Mouse (Mus musculus) left cerebral cortex, postnatal 4 days (tissue): ENCODE results near the gene Lrig1. TPM values are rescaled to one million over a fixed set of nuclear protein-coding genes. Genes with fewer than 3 reads are reported as not detected.

ENCODE experiments used
- DNase-seq: peaks from one replicate; pipeline ENCODE4 v3.0.0-alpha.2; 2022
- intact Hi-C: fragments of 180-260 bp; cut with DNase I; formaldehyde crosslinking; loops from one replicate; pipeline ENCODE4 v1.15.1; 2025
- total RNA-seq, 2 experiments: library from RNA; stranded (reverse); gene quantifications; 2 replicates each; pipeline ENCODE4 v1.2.3; 2021

Gene Lrig1
- total RNA-seq, 2 experiments from 2014 or later: 28.3 to 32.8 TPM

DNA sequence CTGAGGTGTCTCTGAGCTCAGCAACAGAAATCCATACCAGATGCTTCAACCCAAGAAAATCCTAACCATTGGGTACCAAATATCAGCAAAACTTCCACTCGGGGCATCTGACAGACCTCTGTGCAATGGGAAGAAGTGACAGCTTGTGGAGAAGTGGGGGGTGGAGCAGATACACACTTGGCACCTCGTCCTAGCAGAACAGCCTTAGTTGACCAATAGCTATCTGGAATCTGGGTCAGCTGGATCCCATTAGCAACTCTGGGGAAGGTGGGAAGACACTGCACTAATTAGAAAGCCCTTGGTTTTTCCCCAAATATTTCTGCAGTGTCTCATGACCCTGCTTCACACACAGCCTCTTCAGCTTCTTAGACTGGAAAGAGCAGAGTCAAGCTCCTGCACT, 73.2 kb downstream of the Lrig1 start:
- intact Hi-C loops: loop anchor here (5.0 kb wide), 1 partner anchor 335 kb away; no protein-coding TSS in a partner anchor

DNA sequence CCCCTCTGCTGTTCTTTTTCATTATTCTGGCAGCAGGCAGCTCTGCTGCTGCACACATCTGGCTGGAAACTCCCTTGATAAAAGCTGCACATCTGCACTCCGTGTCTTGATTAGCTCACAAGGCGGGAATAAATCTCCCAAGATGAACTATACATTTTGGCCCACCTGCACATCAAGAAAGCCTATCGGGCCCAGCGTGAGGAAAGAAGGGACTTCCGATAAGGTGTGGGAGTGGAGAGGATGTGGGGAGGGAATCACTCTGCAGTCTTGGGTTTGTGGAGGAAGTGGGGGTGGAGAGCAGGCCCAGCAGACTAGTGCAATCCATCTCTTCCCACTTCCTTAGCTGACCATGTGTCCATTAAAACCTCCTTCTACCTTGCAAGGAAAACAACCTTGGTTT, 74.1 kb downstream of the Lrig1 start:
- no peak for DNase-seq
- intact Hi-C loops: loop anchor here (5.0 kb wide), 1 partner anchor 336 kb away; no protein-coding TSS in a partner anchor

More for the DNA sequence above, 73.2 kb downstream of the Lrig1 start:
- no peak for DNase-seq

DNA sequence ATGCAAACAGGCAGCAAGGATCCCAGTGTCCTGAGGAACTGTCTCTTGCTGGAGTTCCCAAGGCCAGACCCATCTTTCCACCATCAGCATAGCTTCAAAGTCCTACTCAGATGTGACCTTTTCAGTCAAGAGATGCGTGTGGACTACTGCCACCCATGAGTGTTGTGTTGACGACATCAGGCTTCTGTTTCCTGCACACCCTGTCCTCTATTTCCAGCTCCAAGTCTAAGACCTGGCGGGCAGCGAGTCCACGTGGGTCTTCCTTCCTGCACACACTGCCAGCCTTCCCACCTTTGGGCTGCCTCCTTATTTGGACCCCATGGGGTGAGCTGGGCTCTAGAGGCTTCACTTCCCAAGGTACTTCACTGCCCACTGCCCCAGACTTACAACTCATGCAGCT, 75.4 kb downstream of the Lrig1 start:
- no peak for DNase-seq
- intact Hi-C loops: loop anchor here (5.0 kb wide), 1 partner anchor 73 kb away; no protein-coding TSS in a partner anchor

DNA sequence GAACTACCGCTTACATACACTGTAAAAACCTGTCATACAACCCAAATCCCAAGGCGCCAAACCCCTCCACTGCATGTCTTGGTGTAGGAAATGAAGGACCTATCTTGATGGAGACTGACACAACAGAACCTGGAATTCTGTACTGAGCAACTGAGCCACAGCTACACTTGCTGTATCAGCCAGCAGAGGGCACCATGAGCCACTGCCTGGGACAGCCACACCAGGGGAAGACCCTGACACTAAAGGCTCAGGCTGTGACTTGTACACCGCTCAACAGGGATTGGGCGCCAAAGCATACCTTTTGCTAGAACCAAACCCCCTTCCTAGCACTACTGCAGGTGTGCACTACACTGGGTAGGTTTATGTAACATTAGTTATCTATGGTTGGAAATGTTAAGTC, 77.0 kb downstream of the Lrig1 start:
- DNase-seq: peak; percentile 76
- intact Hi-C loops: loop anchor here (5.0 kb wide), 1 partner anchor 74 kb away; no protein-coding TSS in a partner anchor

DNA sequence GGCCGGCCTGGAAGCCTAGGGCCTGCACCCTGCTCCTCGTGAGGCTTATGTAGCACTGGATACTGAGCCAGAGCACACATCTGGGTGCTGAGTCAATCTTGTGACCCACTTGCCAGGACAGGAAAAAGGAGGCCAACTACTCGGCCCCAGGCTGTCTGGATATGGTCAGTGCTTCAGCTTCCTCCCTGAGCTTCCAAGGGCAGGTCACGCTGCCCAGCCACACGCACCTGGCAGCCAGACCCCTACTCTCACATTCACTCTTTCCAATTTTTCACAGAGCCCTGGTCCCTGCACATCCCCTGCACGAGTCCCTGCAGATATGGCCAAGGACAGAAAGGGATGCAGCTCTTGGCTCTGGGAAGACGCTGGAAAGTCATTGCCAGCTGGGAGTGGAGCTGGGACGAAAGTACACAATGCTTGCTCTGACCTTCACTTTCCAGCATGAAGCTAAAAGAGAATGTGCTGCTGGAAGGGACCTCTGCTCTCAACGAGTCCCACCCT, 79.1 kb downstream of the Lrig1 start:
- DNase-seq: no peak
- intact Hi-C loops: loop anchor here (5.0 kb wide), 1 partner anchor 76 kb away; no protein-coding TSS in a partner anchor

DNA sequence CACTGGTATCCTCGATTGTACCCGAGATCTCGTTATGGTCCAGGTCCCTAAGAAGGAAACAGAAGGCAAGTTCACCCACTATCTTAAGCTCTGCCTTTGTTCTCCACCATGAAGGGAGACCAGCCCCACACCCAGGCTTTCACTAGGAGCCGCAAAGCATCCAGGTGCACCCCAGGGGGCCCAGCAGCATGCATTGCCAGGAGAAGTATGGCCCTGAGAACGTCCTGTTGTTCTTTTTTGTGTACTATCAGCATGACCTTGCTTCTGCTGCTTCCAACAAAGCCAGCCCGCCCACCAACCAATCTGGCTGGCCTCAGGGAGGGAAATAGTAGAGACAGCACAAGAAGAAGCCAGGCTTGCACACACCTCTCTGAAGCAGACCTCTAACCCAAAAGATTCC, 79.7 kb downstream of the Lrig1 start:
- intact Hi-C loops: loop anchor here (5.0 kb wide), 1 partner anchor 77 kb away; no protein-coding TSS in a partner anchor
- DNase-seq: no peak

DNA sequence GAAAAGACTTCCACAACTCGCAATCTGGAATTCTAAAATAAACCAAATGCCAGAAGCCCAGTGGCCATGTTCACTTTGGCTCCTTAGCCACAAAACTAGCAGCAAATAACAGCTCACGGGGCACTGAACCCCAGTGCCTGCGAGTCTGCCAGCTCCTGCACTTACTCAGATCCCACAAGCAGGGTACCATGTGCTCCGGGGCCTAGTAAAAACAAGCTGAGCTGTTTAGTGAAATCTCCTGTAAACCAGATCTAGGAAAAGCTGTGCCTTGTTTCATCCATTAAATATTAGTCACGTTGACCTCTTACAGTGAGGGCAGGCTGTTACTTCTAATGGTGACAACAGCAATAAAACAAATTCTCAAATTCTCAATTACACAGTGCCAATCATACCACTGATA, 81.3 kb downstream of the Lrig1 start:
- no peak for DNase-seq
- intact Hi-C loops: no loop called here

DNA sequence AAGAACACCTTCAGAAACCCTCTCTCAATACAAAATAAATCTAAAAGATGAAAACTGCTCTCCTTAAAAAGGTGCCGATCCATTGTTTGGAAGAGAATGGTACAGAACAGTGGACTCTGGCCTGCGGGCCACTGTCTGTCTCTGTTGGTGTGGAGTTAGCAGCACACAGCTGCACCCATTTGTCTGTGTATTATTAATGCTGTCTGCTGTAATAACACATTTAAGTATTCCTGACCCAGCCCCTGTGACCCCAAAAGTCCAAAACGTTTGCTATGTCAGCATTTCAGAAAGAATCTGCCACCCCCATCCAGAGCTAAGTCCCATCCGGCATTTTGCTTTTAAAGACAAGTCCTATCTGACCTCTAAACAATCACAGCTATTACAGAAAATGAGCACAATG, 84.0 kb downstream of the Lrig1 start:
- intact Hi-C loops: no loop called here
- DNase-seq: no peak

DNA sequence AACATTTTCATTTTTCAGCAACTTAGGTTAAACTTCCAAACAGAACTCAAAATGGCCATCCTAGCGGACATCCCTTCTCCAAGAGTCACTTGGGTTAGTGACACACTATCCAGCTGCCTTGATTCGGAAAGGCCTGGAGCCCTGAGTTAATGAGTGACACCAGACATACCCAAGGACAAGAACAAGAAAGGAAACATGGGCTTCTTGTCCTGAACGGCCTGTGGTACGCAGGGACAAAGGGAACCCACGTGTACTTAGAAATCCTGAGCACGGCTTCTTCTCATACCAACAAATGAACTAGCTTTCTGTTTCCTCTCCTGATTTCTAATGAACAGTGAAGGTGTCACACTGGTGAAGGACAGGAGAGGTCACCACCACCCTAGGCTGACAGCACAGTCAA, 85.6 kb downstream of the Lrig1 start:
- intact Hi-C loops: no loop called here

DNA sequence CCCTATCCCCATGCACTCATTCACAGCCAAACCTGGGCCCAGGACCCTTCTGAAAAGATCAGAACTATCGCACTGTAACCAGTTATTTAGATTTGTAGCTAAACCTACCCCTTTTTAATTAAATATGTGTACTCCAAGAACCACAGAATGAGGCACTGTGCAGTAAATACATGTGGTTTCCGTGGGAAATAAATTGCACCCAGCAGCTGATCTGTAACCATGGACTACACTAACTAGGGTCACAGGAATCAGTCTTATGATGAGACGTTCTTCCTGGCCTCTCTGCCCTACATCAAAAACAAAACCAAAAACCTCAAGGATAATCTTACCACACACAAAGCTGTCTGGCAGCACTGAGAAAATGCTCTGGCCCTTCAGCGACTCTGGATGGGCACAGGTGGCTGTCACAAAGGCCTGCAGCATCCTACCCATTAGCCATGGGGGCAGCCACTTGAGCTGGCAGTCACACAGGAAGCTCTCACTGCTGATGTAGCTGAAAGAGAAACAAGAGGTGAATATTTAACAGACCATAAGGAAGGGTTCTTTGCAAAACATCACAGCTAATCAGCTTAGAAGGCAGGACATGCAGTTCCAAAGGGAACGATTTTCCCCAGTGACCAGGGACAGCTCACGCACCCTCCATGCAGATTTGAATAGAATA, 86.6 kb downstream of the Lrig1 start:
- intact Hi-C loops: no loop called here
- no peak for DNase-seq

More for the DNA sequence above, 85.6 kb downstream of the Lrig1 start:
- DNase-seq: no peak

DNA sequence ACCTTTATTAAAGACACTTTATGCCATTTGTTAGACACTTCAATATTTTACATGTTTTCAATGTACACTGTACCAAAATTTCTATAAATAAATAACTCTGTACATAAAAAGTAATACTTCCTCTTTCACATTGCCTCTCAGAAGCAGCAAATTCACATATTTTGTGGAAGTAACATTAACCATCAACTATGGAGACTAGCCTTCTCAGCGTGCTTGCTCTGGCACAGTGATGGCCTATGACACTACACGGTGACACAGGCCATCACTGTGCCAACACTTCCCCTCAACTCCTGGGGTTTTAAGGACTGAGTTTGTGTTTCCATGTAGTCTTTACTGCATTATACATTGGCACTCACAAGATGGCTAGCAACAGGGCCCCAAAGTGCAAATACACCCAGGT, 95.4 kb downstream of the Lrig1 start:
- intact Hi-C loops: no loop called here
- DNase-seq: no peak

DNA sequence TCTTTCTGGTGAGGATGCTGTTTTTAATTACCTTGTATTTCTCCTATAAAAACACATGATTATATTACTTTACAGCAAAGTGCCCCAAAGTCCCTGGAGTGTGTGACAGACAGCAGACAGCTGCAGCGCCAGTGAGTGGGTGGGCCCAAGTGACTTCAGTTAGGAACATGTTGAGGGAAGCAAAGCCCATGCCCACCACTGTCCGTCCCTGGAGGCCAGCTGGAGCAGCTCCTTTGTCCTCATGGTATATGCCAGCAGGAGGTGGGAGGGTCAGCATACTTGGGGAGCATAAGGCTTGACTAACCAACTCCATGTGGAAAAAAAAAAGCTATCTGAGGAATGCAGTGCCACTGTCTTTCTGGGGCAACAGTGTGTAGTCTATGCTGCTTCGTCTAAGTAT, 95.9 kb downstream of the Lrig1 start:
- intact Hi-C loops: no loop called here
- no peak for DNase-seq

DNA sequence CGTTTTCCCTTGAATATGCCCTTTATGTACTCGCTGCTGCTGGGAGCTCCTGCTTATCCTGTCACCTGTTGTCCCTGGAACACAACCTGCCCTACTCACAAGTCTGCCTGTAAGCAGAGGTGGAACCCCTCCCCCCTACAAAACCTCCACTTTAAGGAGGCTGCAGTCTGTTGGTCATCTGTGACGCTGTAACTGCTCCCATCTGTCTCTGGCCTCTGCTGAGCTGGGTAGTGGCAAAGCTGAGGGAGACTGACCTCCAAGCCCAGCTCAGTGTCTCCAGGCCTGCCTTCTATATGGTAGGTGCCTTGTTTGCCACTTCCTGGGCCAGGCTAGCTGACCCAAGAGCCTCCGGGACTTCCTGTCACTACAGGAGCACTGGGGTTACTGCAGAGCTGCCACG, 98.1 kb downstream of the Lrig1 start:
- no peak for DNase-seq
- intact Hi-C loops: no loop called here

DNA sequence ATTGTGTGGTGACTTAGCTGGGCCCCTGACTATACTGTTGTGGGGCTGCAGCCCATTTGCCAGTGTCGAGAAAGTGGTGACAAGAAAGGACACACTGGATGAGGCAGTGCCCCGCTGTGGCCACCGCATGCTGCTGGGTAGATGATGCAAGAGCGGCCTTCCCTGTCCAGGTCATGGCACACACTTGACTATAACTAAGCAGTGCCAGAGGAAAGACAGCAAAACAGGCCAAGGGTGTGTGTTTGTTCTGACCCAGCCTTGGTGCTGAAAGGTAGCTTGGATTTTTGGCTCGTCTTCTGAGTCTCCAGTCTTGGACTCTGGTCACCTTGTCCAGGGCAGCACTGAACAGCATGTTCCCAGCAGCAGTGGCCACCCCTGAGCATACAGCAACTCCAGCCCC, 98.9 kb downstream of the Lrig1 start:
- intact Hi-C loops: no loop called here
- DNase-seq: no peak

DNA sequence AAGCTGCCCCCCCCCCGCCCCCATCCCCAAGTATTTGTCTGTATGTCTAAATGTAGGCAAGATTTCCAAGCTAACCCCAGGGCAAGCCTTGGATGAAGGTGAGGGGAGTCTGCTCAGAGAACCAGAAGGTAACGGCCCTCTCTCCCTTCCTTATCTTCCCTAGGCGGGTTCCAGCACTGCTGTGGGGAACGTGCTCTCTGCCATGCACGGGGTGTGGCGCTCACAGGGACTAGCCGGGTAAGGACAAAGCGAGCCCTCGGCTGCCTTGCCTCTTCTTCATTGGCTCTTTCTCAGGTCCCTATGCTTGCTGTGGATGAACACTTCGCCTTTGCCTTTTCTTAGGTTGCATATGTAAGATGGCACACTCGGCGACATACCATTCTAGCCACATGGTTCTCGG, 100.9 kb downstream of the Lrig1 start:
- DNase-seq: no peak
- intact Hi-C loops: no loop called here

DNA sequence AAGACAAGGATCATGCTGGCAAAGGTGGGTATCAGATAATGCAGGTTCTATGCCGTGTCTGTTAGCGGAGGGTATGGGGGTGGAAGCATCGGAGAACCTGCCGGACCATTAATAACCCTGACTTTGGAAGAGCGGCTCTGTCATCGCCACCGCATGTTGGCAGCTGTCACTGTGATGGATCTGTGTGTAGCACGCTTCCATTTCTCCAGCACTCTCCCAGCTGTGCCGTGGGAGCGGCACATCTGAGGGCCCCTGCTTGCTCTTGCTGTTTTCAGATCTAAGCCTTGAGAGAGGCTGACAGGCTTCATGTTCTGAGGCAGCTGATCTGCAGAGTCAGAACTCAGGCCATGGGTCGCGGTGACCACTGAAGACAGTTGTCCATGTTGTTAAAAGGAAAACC, 101.5 kb downstream of the Lrig1 start:
- intact Hi-C loops: no loop called here
- DNase-seq: no peak

DNA sequence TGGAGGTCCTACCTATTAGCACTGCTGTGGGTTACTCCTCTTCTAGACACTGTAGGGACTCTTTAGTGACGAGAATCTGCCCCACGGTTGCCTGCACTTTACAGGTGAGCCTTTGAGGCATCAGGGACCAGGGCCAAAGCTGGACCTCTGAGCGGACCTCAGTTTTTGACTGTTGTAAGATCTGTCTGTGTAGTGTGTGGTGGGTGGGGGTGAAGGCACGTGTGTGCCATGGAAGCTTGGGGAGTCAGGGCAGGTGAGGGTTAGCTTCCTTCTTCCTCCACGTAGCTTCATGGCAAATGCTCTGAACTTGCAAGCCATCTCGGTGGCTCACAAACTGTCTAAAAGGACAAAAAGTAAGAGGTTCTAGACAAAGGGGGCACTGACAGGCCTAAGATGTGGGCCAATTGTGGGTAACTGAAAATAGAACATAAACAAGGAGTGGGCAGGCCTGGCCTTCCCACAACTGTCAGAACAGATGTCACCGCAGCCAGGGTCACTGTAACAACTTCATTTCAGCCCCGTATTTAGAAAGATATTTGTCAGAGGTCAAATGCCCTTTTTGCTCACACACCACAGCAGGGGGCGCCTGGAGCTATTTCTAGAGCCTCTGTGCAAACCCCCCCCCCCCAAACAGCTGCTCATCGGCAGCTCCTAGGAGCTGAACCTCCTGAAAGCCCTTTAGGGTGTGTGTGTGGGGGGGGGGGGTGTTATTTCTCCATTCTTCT, 103.0 kb downstream of the Lrig1 start:
- peak; percentile 41 for DNase-seq
- intact Hi-C loops: no loop called here

DNA sequence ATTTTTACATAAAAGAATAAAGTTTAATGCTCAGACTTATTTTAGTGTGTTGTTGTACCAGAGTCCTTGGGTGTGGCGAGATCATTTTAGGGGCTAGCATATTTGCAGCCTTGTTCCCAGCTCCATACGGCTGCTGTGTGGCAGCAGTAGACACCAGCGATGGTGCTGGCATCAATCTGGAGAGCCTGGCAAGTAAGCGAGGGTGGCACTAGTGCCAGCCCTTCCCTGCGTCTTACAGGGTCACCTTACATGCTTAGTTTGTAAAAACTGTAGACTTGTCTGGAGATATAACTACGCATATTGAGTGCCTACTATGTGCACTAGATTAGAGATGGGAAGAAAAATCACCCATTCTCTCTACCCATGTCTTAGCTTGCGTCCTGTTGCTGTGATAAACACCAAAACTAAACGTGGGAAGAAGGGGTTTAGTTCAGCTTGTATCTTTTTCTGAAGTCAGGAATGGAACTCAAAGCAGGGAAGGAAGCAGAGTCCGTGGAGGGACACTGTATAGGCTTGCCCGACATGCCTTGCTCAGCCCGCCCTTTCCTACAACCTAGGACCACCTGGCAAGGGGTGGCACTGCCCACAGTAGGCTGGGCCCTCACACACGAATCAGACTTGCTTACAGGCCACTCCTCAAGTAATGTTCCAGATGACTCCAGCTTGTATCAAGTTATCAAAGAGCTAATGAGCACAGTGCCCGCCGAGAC, 103.8 kb downstream of the Lrig1 start:
- DNase-seq: peak; percentile 27
- intact Hi-C loops: no loop called here

DNA sequence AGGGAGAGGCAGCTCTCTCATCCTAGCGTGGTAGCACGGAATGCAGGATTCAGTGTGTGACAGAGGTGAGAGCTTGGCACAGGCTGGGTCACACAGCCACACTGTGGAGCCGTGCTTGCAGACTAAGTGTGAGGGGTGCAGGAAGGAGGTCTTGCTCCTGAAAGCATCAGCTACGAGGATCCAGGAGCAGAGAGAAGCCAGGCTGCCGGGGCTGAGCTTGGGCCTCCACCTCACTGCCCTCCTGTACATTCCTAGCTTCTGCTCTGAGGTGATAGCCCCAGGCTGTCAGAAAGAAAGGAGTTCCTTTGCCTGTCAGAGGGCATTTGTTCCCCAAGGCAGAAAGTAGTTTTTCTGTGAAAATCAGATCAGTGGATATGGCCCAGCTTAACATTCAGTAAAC, 104.8 kb downstream of the Lrig1 start:
- DNase-seq: no peak
- intact Hi-C loops: no loop called here

DNA sequence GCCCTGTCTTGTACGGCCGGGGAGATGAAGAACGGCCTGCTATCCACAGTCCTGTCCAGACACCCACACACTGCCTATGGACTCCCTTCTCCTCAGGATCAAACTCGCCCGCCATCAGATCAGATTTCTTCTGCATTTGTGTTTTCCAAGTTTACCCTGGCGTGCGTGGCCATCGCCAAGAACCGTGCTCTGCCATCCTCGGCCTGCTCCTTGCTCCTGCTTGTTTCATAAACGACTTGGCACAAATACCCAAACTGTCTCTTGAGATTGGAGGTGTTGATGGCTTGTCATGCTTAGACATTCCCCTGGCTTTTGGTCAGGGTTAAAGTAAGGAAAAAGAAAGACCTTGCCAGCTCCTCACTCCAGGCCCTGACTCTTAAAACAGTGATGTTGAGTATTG, 105.2 kb downstream of the Lrig1 start:
- intact Hi-C loops: no loop called here
- DNase-seq: no peak

DNA sequence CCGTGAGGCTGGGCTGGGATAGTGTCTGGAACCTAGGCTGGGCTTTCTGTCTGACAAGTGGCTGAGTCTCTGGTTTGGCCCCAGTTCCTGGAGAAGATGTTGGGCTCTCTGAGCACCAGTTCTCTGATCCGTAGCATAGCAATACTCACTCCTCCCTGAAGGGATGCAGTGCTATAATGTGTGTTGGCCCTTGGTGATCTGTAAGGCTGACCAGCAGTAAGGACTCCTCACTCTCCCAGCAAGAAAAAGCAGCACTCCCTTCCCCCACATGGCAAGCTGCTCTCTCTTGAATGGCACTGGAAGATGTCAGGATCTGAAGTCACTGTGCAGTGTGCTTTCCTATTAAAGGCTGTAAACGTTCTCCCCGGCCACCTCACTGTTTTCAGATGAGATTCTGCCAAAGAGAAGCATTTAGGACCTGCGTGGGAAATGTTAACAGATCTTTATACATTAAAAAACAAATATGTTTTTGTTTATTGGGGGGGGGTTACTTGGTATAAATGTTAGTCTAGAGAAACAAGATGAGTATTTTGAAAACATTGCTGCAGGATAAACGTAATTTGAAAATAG, 105.8 kb downstream of the Lrig1 start:
- no peak for DNase-seq
- intact Hi-C loops: no loop called here
